Mouse (Mus musculus) heart, embryonic 13.5 days (tissue): Measurements from ENCODE around the gene Frmd4b. TPM values are rescaled to one million over a fixed set of nuclear protein-coding genes. Genes with fewer than 3 reads are reported as not detected.

Experiments
- ATAC-seq: fragments of 200-750 bp; cut with Nextera tagmentation; 2 replicates; pipeline ENCODE4 v1.8.0; 2017; ENCODE audit warnings: moderate TSS enrichment; ENCODE audit not compliant: insufficient number of reproducible peaks, low FRiP score, low TSS enrichment; ENCODE audit errors: extremely low read depth
- H3K27ac ChIP-seq: fragments of 300-500 bp; sonication (generic); replicated peaks from 2 replicates; pipeline ENCODE4 v1.5.1; 2015; ENCODE audit warnings: moderate library complexity, mild to moderate bottlenecking, inconsistent platforms
- H3K27me3 ChIP-seq: fragments of 300-500 bp; sonication (generic); replicated peaks from 2 replicates; pipeline ENCODE4 v1.6.1; 2015; ENCODE audit warnings: mild to moderate bottlenecking, inconsistent platforms
- H3K36me3 ChIP-seq: fragments of 300-500 bp; sonication (generic); 2 replicates; pipeline ENCODE4 v1.6.1; 2015; ENCODE audit warnings: mild to moderate bottlenecking, inconsistent platforms
- H3K4me1 ChIP-seq: fragments of 300-500 bp; sonication (generic); 2 replicates; pipeline ENCODE4 v1.6.1; 2015; ENCODE audit warnings: inconsistent platforms
- H3K4me2 ChIP-seq: fragments of 300-500 bp; sonication (generic); 2 replicates; pipeline ENCODE4 v1.6.1; 2015; ENCODE audit warnings: inconsistent platforms, mild to moderate bottlenecking, moderate library complexity
- H3K4me3 ChIP-seq: fragments of 300-500 bp; sonication (generic); 2 replicates; pipeline ENCODE4 v1.5.1; 2015; ENCODE audit warnings: moderate library complexity, mild to moderate bottlenecking, inconsistent platforms
- H3K9ac ChIP-seq: fragments of 300-500 bp; sonication (generic); 2 replicates; pipeline ENCODE4 v1.6.1; 2015; ENCODE audit warnings: inconsistent platforms, mild to moderate bottlenecking, moderate library complexity
- H3K9me3 ChIP-seq: fragments of 300-500 bp; sonication (generic); 2 replicates; pipeline ENCODE4 v1.6.1; 2016; ENCODE audit warnings: inconsistent platforms
- WGBS: fragments of 180-500 bp; shearing (Covaris S2); methylation state at CpG from one replicate; pipeline ENCODE4 v1.1.7; 2015; ENCODE audit warnings: mixed read lengths; 5-methylcytosine and 5-hydroxymethylcytosine counted together
- polyA plus RNA-seq: library from polyadenylated mRNA; unstranded; fragments of >200 nt; fragmentation: Nextera tagmentation; extraction: Ambion mirVana; gene quantifications from 2 replicates; pipeline ENCODE4 v1.2.1, GENCODE M21; 2015

The Frmd4b gene
- polyA plus RNA-seq, 1 experiment from 2014 or later, result 14.6 TPM

DNA sequence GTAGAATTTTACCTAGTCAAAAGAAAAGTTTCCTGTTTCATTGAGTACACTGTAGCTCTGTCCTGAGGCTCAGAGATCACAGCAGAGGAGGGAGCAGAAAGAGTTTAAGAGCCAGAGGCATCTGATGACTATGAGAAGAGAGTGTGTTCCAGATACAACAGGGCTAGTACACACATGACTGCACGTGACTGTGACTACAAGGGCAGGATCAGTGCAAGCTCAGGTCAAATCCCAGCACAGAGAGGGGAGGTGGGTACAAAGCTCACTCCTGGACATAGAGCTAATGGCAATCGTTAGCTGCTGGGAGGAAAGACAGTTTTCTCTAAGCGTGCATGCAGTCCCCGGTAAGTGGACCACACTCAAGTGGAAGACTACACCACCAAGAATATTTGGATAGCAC lies 37.6 kb downstream of the Frmd4b start:
- Histone ChIP-seq H3K4me1 (peaks cover 20% of the 10 kb centered on the region), H3K27me3 (no peaks in the 10 kb centered on the region), H3K9me3 (no peaks in the 10 kb centered on the region), H3K36me3 (no peaks in the 10 kb centered on the region), H3K27ac (no peak overlapping the region), H3K9ac (no peak overlapping the region), H3K4me3 (no peak overlapping the region), H3K4me2 (no peak overlapping the region)
- 77% methylated on average over 4 of the region's 4 CpGs for WGBS
- ATAC-seq, result no peak

DNA sequence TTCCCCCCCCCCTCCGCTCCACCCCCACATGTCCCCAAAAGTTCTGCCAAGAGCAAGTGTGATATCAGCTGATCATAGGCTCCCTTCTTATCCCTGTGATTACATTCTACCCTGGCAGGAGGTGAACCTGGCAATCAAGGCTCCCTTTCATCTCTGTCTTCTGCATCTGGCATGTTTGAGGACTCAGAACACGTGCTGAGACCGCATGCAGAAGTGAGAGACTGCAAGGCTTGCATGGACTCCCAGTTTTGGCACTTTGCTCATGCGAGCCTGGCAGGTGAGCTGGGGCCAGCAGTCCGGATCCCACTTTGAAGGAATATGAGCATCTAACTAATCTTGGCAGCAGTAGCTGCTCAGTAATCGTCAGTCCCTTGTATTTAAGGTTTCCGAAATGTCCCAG lies 39.1 kb downstream of the Frmd4b start:
- no peak overlapping the region for H3K4me3 ChIP-seq
- H3K9ac ChIP-seq, result no peak overlapping the region
- no peak overlapping the region for H3K27ac ChIP-seq
- H3K36me3 ChIP-seq, result no peaks in the 10 kb centered on the region
- no peaks in the 10 kb centered on the region for H3K27me3 ChIP-seq
- peaks cover 20% of the 10 kb centered on the region for H3K4me1 ChIP-seq
- 69% methylated on average over 7 of the region's 7 CpGs for WGBS
- ATAC-seq, result no peak
- H3K9me3 ChIP-seq, result no peaks in the 10 kb centered on the region
- H3K4me2 ChIP-seq, result no peak overlapping the region

GRCm38 (mm10) chr6:97577349-97577748 lies 40.0 kb downstream of the Frmd4b start:
- H3K36me3 ChIP-seq, result no peaks in the 10 kb centered on the region
- H3K9ac ChIP-seq, result no peak overlapping the region
- H3K4me3 ChIP-seq, result no peak overlapping the region
- ATAC-seq, result no peak
- no peak overlapping the region for H3K4me2 ChIP-seq
- H3K27me3 ChIP-seq, result no peaks in the 10 kb centered on the region
- H3K9me3 ChIP-seq, result no peaks in the 10 kb centered on the region
- no peak overlapping the region for H3K27ac ChIP-seq
- WGBS, result 68% methylated on average over 4 of the region's 4 CpGs
- H3K4me1 ChIP-seq, result peaks cover 12% of the 10 kb centered on the region

GRCm38 (mm10) chr6:97576565-97577346 lies 40.6 kb downstream of the Frmd4b start:
- WGBS, result 57% methylated on average over 7 of the region's 7 CpGs
- no peak overlapping the region for H3K9ac ChIP-seq
- H3K36me3 ChIP-seq, result no peaks in the 10 kb centered on the region
- H3K4me3 ChIP-seq, result no peak overlapping the region
- no peaks in the 10 kb centered on the region for H3K27me3 ChIP-seq
- no peak overlapping the region for H3K4me2 ChIP-seq
- no peaks in the 10 kb centered on the region for H3K9me3 ChIP-seq
- no peak overlapping the region for H3K27ac ChIP-seq
- H3K4me1 ChIP-seq, result peaks cover 12% of the 10 kb centered on the region
- no peak; the same call in 1 of the 2 replicates for ATAC-seq

- H3K9ac ChIP-seq, result no peak overlapping the region
- ATAC-seq, result no peak
- H3K4me3 ChIP-seq, result no peak overlapping the region
- no peaks in the 10 kb centered on the region for H3K9me3 ChIP-seq
- H3K4me2 ChIP-seq, result no peak overlapping the region
- peaks cover 12% of the 10 kb centered on the region for H3K4me1 ChIP-seq
- H3K27ac ChIP-seq, result no peak overlapping the region
- no peaks in the 10 kb centered on the region for H3K27me3 ChIP-seq
- H3K36me3 ChIP-seq, result no peaks in the 10 kb centered on the region
- 77% methylated on average over 7 of the region's 7 CpGs for WGBS
These were observed 41.2 kb downstream of the Frmd4b start for GRCm38 (mm10) chr6:97576096-97576495.

GRCm38 (mm10) chr6:97574973-97575372 lies 42.4 kb downstream of the Frmd4b start:
- Histone ChIP-seq H3K27me3 (no peaks in the 10 kb centered on the region), H3K4me3 (no peak overlapping the region), H3K36me3 (no peaks in the 10 kb centered on the region), H3K4me2 (no peak overlapping the region), H3K27ac (no peak overlapping the region), H3K9ac (no peak overlapping the region), H3K9me3 (no peaks in the 10 kb centered on the region), H3K4me1 (peaks cover 15% of the 10 kb centered on the region)
- WGBS, result 82% methylated on average over 5 of the region's 5 CpGs
- no peak for ATAC-seq

GRCm38 (mm10) chr6:97572226-97572625 lies 45.1 kb downstream of the Frmd4b start:
- WGBS, result 69% methylated on average over 5 of the region's 5 CpGs
- no peaks in the 10 kb centered on the region for H3K9me3 ChIP-seq
- no peak overlapping the region for H3K4me2 ChIP-seq
- peaks cover 21% of the 10 kb centered on the region for H3K4me1 ChIP-seq
- no peaks in the 10 kb centered on the region for H3K27me3 ChIP-seq
- no peak overlapping the region for H3K4me3 ChIP-seq
- H3K27ac ChIP-seq, result no peak overlapping the region
- no peak for ATAC-seq
- no peak overlapping the region for H3K9ac ChIP-seq
- no peaks in the 10 kb centered on the region for H3K36me3 ChIP-seq

DNA sequence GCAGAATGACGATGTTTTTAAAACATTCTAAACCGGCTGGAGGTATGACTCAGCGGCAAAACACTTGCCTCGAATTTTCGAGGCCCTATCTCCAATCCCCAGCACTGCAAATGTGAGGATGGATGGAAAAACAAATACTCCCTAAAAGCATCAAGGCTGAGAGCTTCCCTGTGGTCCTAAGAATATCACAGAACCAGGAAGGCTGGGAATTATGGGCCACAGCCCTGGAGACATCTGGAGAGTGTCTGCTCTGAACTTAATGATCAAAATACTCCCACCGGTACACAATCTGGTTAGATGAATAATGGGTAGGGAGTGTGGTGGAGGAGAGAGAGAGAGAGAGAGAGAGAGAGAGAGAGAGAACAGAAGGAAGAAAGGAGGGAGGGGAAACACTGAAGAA lies 48.8 kb downstream of the Frmd4b start:
- Histone ChIP-seq H3K9me3 (no peaks in the 10 kb centered on the region), H3K4me3 (no peak overlapping the region), H3K9ac (no peak overlapping the region), H3K4me1 (peaks cover 21% of the 10 kb centered on the region), H3K27ac (peak overlapping the region; percentile 40; the same call in 1 of the 2 replicates), H3K36me3 (no peaks in the 10 kb centered on the region), H3K4me2 (no peak overlapping the region), H3K27me3 (no peaks in the 10 kb centered on the region)
- WGBS, result 16% methylated on average over 6 of the region's 6 CpGs
- no peak for ATAC-seq

DNA sequence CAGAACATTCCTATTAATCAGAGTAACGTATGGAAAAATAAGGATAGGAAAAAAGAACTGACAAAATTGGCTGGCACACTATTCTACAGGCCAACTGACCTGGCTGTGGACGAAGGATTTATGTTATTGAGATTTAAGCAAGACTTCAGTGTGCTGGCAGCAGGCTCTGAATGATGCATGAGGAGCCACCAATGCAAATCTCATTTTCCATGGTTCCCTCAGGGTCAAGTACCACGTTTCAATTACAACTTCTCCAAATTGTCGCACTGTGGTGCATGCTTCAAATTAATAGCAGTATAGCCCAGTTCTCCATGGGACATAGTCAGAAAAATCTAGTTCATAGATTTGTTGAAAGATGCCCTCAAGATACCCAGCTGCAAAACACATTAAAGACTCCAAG lies 50.6 kb downstream of the Frmd4b start:
- no peak for ATAC-seq
- H3K9ac ChIP-seq, result no peak overlapping the region
- H3K4me2 ChIP-seq, result no peak overlapping the region
- peaks cover 21% of the 10 kb centered on the region for H3K4me1 ChIP-seq
- H3K36me3 ChIP-seq, result no peaks in the 10 kb centered on the region
- no peak overlapping the region for H3K4me3 ChIP-seq
- H3K27me3 ChIP-seq, result no peaks in the 10 kb centered on the region
- H3K27ac ChIP-seq, result no peak overlapping the region
- H3K9me3 ChIP-seq, result no peaks in the 10 kb centered on the region
- WGBS, result 78% methylated on average over 4 of the region's 4 CpGs

- no peaks in the 10 kb centered on the region for H3K36me3 ChIP-seq
- WGBS, result 77% methylated on average over 8 of the region's 8 CpGs
- H3K27me3 ChIP-seq, result no peaks in the 10 kb centered on the region
- H3K9ac ChIP-seq, result no peak overlapping the region
- no peak for ATAC-seq
- H3K9me3 ChIP-seq, result peaks cover 4% of the 10 kb centered on the region; the same call in 1 of the 2 replicates
- peaks cover 46% of the 10 kb centered on the region for H3K4me1 ChIP-seq
- no peak overlapping the region for H3K27ac ChIP-seq
- H3K4me2 ChIP-seq, result no peak overlapping the region
- H3K4me3 ChIP-seq, result no peak overlapping the region
These were observed 60.2 kb downstream of the Frmd4b start for GRCm38 (mm10) chr6:97557147-97557546.

DNA sequence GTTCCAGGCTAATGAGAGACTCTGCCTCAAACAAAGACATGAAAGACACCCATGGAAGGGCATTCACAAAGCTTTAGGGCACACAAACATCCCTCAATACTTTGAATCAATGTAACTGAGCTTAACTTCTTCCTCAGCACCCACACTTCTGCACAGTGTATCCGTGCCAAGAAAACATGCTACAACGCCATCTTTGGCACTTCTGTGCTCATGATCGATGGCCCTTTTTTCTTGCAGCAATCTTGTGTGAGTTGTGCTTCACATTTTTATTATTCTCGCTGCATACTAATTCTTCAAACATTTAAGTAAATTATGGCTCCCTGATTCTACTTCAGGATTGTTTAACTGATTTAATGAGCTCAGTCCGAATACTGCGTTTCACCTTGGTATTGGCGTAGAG lies 61.7 kb downstream of the Frmd4b start:
- Histone ChIP-seq H3K9me3 (peaks cover 4% of the 10 kb centered on the region; the same call in 1 of the 2 replicates), H3K27me3 (no peaks in the 10 kb centered on the region), H3K9ac (no peak overlapping the region), H3K4me1 (peaks cover 54% of the 10 kb centered on the region), H3K4me2 (no peak overlapping the region), H3K27ac (no peak overlapping the region), H3K36me3 (no peaks in the 10 kb centered on the region), H3K4me3 (no peak overlapping the region)
- WGBS, result 88% methylated on average over 7 of the region's 7 CpGs
- ATAC-seq, result no peak

DNA sequence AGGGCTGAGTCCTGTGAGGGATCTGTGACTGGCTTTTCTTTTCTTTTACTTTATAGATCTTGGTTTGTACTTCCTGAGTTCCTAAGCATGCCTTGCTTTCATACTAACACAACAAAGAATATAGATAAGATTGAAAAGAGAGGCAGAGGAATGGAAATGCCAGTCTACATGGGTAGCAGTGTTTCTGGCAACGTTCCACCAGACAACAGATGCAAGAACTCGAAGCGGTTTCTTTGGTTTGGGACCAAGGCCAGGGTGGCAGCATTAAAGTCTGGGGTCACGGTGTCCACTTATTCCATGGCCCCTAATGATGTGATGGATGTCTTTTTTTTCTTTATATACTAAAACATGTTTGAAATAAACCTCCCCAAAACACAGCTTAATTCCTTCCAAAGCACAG lies 63.9 kb downstream of the Frmd4b start:
- no peak overlapping the region for H3K9ac ChIP-seq
- H3K36me3 ChIP-seq, result no peaks in the 10 kb centered on the region
- H3K27me3 ChIP-seq, result no peaks in the 10 kb centered on the region
- H3K4me2 ChIP-seq, result no peak overlapping the region
- peaks cover 43% of the 10 kb centered on the region for H3K4me1 ChIP-seq
- 58% methylated on average over 4 of the region's 4 CpGs for WGBS
- H3K9me3 ChIP-seq, result peaks cover 4% of the 10 kb centered on the region; the same call in 1 of the 2 replicates
- ATAC-seq, result no peak
- H3K27ac ChIP-seq, result no peak overlapping the region; the same call in 1 of the 2 replicates
- H3K4me3 ChIP-seq, result no peak overlapping the region
